In the genomic region with DNA sequence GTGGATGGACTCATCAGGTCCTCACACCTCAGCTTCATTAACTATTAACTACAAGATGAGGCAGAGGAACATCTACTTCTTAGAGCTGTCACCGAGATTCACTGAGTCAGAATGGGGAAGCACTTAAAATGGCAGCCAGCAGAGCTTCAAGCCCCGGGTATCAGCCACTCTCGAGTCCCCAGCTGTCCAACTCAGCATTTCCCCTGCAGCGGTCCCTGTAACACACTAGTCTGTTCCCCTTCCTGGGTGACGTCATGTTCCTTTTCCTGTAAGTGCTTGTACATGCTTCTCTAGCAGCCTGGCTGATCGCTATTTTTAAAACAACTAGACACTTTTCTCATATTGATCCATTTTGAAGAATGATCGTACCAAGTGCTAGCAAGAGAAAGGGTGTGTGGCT, we compare ENCODE assay signal across 9 mouse cellular contexts. TPM values are rescaled to one million over a fixed set of nuclear protein-coding genes. Genes with fewer than 3 reads are reported as not detected.
DNase-seq lines count a peak whose midpoint lies in the region; ATAC-seq and TF ChIP-seq lines count a peak whose summit lies in the region.
"Had no signal": no experiment of that assay in that cellular context is flagged by ENCODE, and none has a peak within 500 bp of the region (broad histone marks: within the 10 kb centered on the region; RNA-seq: fewer than 3 reads in every experiment).

No protein-coding gene starts in this region.

- intact Hi-C loops in left cerebral cortex, adult 2 months (cut with DNase I): no loop called here
- intact Hi-C loops in heart, adult 2 months (cut with DNase I): loop anchor here (5.0 kb wide), 1 partner anchor 135 kb away; the partner anchor contains the start of gene Catip

- no peaks in the 10 kb centered on the region for H3K9me3 ChIP-seq in liver, embryonic 14.5 days (ENCODE audit: control insufficient read depth, low read length)
- H3K9me3 ChIP-seq in intestine, postnatal 0 days (ENCODE audit: control insufficient read depth): no peaks in the 10 kb centered on the region
- H3K9me3 ChIP-seq: limb, embryonic 13.5 days had no signal

- no peak for TF ChIP-seq CTCF in left cerebral cortex, adult 2 months (IDR thresholded peaks at IDR 0.05)
- no peak for TF ChIP-seq CTCF in heart, adult 2 months (IDR thresholded peaks at IDR 0.05)
- no peak for TF ChIP-seq CTCF in liver, embryonic 14.5 days (IDR thresholded peaks at IDR 0.05; ENCODE audit: low read depth)
- TF ChIP-seq CTCF in intestine, postnatal 0 days (IDR thresholded peaks at IDR 0.05; ENCODE audit: low read depth): no peak

- TF ChIP-seq EP300 in heart, adult 2 months (IDR thresholded peaks at IDR 0.05; ENCODE audit: insufficient read depth, low read depth, low read length): no peak
- TF ChIP-seq EP300 in liver, embryonic 14.5 days (IDR thresholded peaks at IDR 0.05; ENCODE audit: low read depth): no peak

- H3K79me2 ChIP-seq in heart, adult 2 months (replicated peaks; ENCODE audit: control insufficient read depth, insufficient read depth, low read length): no peaks in the 10 kb centered on the region

- no peak overlapping the region for H3K4me3 ChIP-seq in left cerebral cortex, adult 2 months
- H3K4me3 ChIP-seq in heart, adult 2 months: no peak overlapping the region
- no peak overlapping the region for H3K4me3 ChIP-seq in liver, embryonic 14.5 days (ENCODE audit: insufficient read depth in 1 of 2, low read depth in 2 of 2, low read length in 2 of 2)
- no peak overlapping the region for H3K4me3 ChIP-seq in intestine, postnatal 0 days (ENCODE audit: low read depth, low read length)
- H3K4me3 ChIP-seq: limb, embryonic 13.5 days had no signal

- 0 out of 2 replicates have a peak overlapping the region, but pooled peaks have one; percentile 3 for H3K4me2 ChIP-seq in liver, embryonic 14.5 days (ENCODE audit: low read depth)
- H3K4me2 ChIP-seq in intestine, postnatal 0 days (replicated peaks; ENCODE audit: low read depth): no peak overlapping the region
- H3K4me2 ChIP-seq: limb, embryonic 13.5 days had no signal

- peak overlapping the region; percentile 44; the same call in 1 of the 2 replicates for H3K27ac ChIP-seq in left cerebral cortex, adult 2 months
- H3K27ac ChIP-seq in heart, adult 2 months: peak overlapping the region; percentile 73
- H3K27ac ChIP-seq in liver, embryonic 14.5 days: no peak overlapping the region
- no peak overlapping the region for H3K27ac ChIP-seq in intestine, postnatal 0 days (ENCODE audit: low read depth, low read length)
- H3K27ac ChIP-seq: limb, embryonic 13.5 days had no signal

- no peak overlapping the region for H3K9ac ChIP-seq in heart, adult 2 months (ENCODE audit: low read depth, low read length)
- no peak overlapping the region for H3K9ac ChIP-seq in liver, embryonic 14.5 days (replicated peaks)
- no peak overlapping the region for H3K9ac ChIP-seq in intestine, postnatal 0 days (ENCODE audit: low read depth, low read length)
- H3K9ac ChIP-seq: limb, embryonic 13.5 days had no signal

- no peaks in the 10 kb centered on the region for H3K36me3 ChIP-seq in heart, adult 2 months (ENCODE audit: control insufficient read depth, insufficient read depth, low read length)
- H3K36me3 ChIP-seq in liver, embryonic 14.5 days (replicated peaks; ENCODE audit: control insufficient read depth, insufficient read depth, low read depth): no peaks in the 10 kb centered on the region
- H3K36me3 ChIP-seq in intestine, postnatal 0 days (ENCODE audit: control insufficient read depth, insufficient read depth): no peaks in the 10 kb centered on the region
- H3K36me3 ChIP-seq: limb, embryonic 13.5 days had no signal

- no peak for ATAC-seq in liver, embryonic 14.5 days (ENCODE audit: insufficient read depth)
- no peak for ATAC-seq in intestine, postnatal 0 days

- peak in 1 of 2 experiments; percentile 22 for DNase-seq in left cerebral cortex, adult 2 months (ENCODE audit: extremely low spot score in 1 of 2, low spot score in 2 of 2)
- DNase-seq in left cerebral cortex, adult 8-10 months (ENCODE audit: low spot score in 2 of 2): no peak
- DNase-seq in heart, adult 2 months: peak; percentile 44 to 75
- DNase-seq in liver, embryonic 14.5 days (ENCODE audit: low read depth in 3 of 3, low spot score in 3 of 3): peak in 1 of 3 experiments; percentile 41
- DNase-seq in spleen, adult 12 weeks (ENCODE audit: low spot score): peak; percentile 36
- DNase-seq in cerebellum, postnatal 36 days: no peak
- no peak for DNase-seq in cerebellum, adult 11-12 months

- peak; percentile 54; the same call in 1 of the 2 replicates for TF ChIP-seq POLR2A in heart, adult 2 months (IDR thresholded peaks at IDR 0.05; ENCODE audit: insufficient read depth, low read depth, low read length)

- peaks cover 3% of the 10 kb centered on the region for H3K4me1 ChIP-seq in heart, adult 2 months (ENCODE audit: control insufficient read depth, insufficient read depth, low read length)
- H3K4me1 ChIP-seq in liver, embryonic 14.5 days (replicated peaks; ENCODE audit: control insufficient read depth in 2 of 2, insufficient read depth in 2 of 2, low read length in 1 of 2): peaks cover 2 to 8% of the 10 kb centered on the region in 2 experiments; a peak in 3 of 4 replicates
- H3K4me1 ChIP-seq in intestine, postnatal 0 days (replicated peaks; ENCODE audit: control insufficient read depth, insufficient read depth, low read length): no peaks in the 10 kb centered on the region
- H3K4me1 ChIP-seq: limb, embryonic 13.5 days had no signal

- H3K27me3 ChIP-seq in heart, adult 2 months (ENCODE audit: control insufficient read depth, insufficient read depth, low read length): no peaks in the 10 kb centered on the region
- no peaks in the 10 kb centered on the region for H3K27me3 ChIP-seq in liver, embryonic 14.5 days (ENCODE audit: control insufficient read depth, insufficient read depth, low read length)
- H3K27me3 ChIP-seq in intestine, postnatal 0 days (replicated peaks; ENCODE audit: control insufficient read depth, insufficient read depth, low read length): no peaks in the 10 kb centered on the region
- H3K27me3 ChIP-seq: limb, embryonic 13.5 days had no signal

- WGBS in heart, adult 2 months: 14% methylated on average over 7 of the region's 7 CpGs
- 18% methylated on average over 7 of the region's 7 CpGs for WGBS in liver, embryonic 14.5 days (ENCODE audit: insufficient replicate concordance)
- WGBS in intestine, postnatal 0 days: 62% methylated on average over 7 of the region's 7 CpGs

RNA-seq across cellular contexts. Expression of gene Arpc2, which starts 8.6 kb away (rescaled TPM):
- total RNA-seq in left cerebral cortex, adult 2 months (2021): 100 to 1,000 TPM; 249 to 278 TPM
- total RNA-seq in left cerebral cortex, adult 8-10 months (2022): 100 to 1,000 TPM; 212 to 241 (median 232) TPM
- total RNA-seq in heart, adult 2 months (2021): 100 to 1,000 TPM; 130 to 132 TPM
- 85.5 and 111 TPM in 2 replicates for polyA plus RNA-seq in heart, adult 2 months (2012; rRNA removed)
- polyA plus RNA-seq in liver, embryonic 14.5 days (2012; rRNA removed): 58.8 and 95.3 TPM in 2 replicates
- 157 and 160 TPM in 2 replicates for polyA plus RNA-seq in liver, embryonic 14.5 days (2014; fragmentation: Nextera tagmentation; extraction: Ambion mirVana)
- polyA plus RNA-seq in intestine, postnatal 0 days (2015; fragmentation: Nextera tagmentation; extraction: Ambion mirVana): 528 and 529 TPM in 2 replicates

RNA-seq across cellular contexts. Expression of gene Cxcr1, which starts 32.9 kb away (rescaled TPM):
- not detected for total RNA-seq in left cerebral cortex, adult 2 months (2021)
- not detected for total RNA-seq in left cerebral cortex, adult 8-10 months (2022)
- not detected for total RNA-seq in heart, adult 2 months (2021)
- not detected in 2 replicates for polyA plus RNA-seq in heart, adult 2 months (2012; rRNA removed)
- polyA plus RNA-seq in liver, embryonic 14.5 days (2012; rRNA removed): not detected in 2 replicates
- not detected in 2 replicates for polyA plus RNA-seq in liver, embryonic 14.5 days (2014; fragmentation: Nextera tagmentation; extraction: Ambion mirVana)
- polyA plus RNA-seq in intestine, postnatal 0 days (2015; fragmentation: Nextera tagmentation; extraction: Ambion mirVana): not detected in 2 replicates
- polyA plus RNA-seq: limb, embryonic 13.5 days had no signal

RNA-seq across cellular contexts. Expression of gene Gpbar1, which starts 51.0 kb away (rescaled TPM):
- total RNA-seq in left cerebral cortex, adult 2 months (2021): not detected
- total RNA-seq in left cerebral cortex, adult 8-10 months (2022): not detected
- not detected for total RNA-seq in heart, adult 2 months (2021)
- polyA plus RNA-seq in heart, adult 2 months (2012; rRNA removed): 0.14 and 0.15 TPM in 2 replicates
- polyA plus RNA-seq in liver, embryonic 14.5 days (2012; rRNA removed): 0.57 and 1.0 TPM in 2 replicates
- 0.56 and 1.1 TPM in 2 replicates for polyA plus RNA-seq in liver, embryonic 14.5 days (2014; fragmentation: Nextera tagmentation; extraction: Ambion mirVana)
- polyA plus RNA-seq in intestine, postnatal 0 days (2015; fragmentation: Nextera tagmentation; extraction: Ambion mirVana): 0.78 and 0.93 TPM in 2 replicates

RNA-seq across cellular contexts. Expression of gene Aamp, which starts 57.2 kb away (rescaled TPM):
- total RNA-seq in left cerebral cortex, adult 2 months (2021): 100 to 1,000 TPM; 140 to 143 TPM
- 100 to 1,000 TPM; 138 to 159 (median 148) TPM for total RNA-seq in left cerebral cortex, adult 8-10 months (2022)
- total RNA-seq in heart, adult 2 months (2021): 100 to 1,000 TPM in 1 of 2 experiments, 10 to 100 TPM in 1; 89.3 to 100 TPM
- polyA plus RNA-seq in heart, adult 2 months (2012; rRNA removed): 116 and 135 TPM in 2 replicates
- polyA plus RNA-seq in liver, embryonic 14.5 days (2012; rRNA removed): 47.3 and 55.8 TPM in 2 replicates
- polyA plus RNA-seq in liver, embryonic 14.5 days (2014; fragmentation: Nextera tagmentation; extraction: Ambion mirVana): 84.4 and 89.0 TPM in 2 replicates
- 130 and 136 TPM in 2 replicates for polyA plus RNA-seq in intestine, postnatal 0 days (2015; fragmentation: Nextera tagmentation; extraction: Ambion mirVana)

RNA-seq across cellular contexts. Expression of gene Pnkd, which starts 57.4 kb away (rescaled TPM):
- total RNA-seq in left cerebral cortex, adult 2 months (2021): 100 to 1,000 TPM; 155 to 164 TPM
- total RNA-seq in left cerebral cortex, adult 8-10 months (2022): 100 to 1,000 TPM; 162 to 185 (median 173) TPM
- total RNA-seq in heart, adult 2 months (2021): 100 to 1,000 TPM; 126 to 140 TPM
- polyA plus RNA-seq in heart, adult 2 months (2012; rRNA removed): 104 and 113 TPM in 2 replicates
- 16.8 and 17.8 TPM in 2 replicates for polyA plus RNA-seq in liver, embryonic 14.5 days (2012; rRNA removed)
- 42.1 and 42.6 TPM in 2 replicates for polyA plus RNA-seq in liver, embryonic 14.5 days (2014; fragmentation: Nextera tagmentation; extraction: Ambion mirVana)
- 103 and 107 TPM in 2 replicates for polyA plus RNA-seq in intestine, postnatal 0 days (2015; fragmentation: Nextera tagmentation; extraction: Ambion mirVana)

Comparison
In these comparisons a context has a peak if more than half of its experiments do, and no peak if none do; other contexts are left out.
1. DNase-seq: peak in heart, adult 2 months (2 of 2) and spleen, adult 12 weeks (single experiment); none in left cerebral cortex, adult 8-10 months (0 of 2), cerebellum, postnatal 36 days (0 of 2) and cerebellum, adult 11-12 months (single experiment).
2. H3K27ac ChIP-seq: peak in left cerebral cortex, adult 2 months (single experiment) and heart, adult 2 months (single experiment); none in liver, embryonic 14.5 days (single experiment) and intestine, postnatal 0 days (single experiment).